Comparison of ENCODE assay signal across 8 mouse cellular contexts in genomic region chr9:31559506-31560225, GRCm38 (mm10).
DNase-seq lines count a peak whose midpoint lies in the region; ATAC-seq and TF ChIP-seq lines count a peak whose summit lies in the region.

No protein-coding gene starts in this region.

- no peaks in the 10 kb centered on the region for H3K79me2 ChIP-seq in MEL (ENCODE audit: control insufficient read depth, insufficient read depth, low read length, poor library complexity)

- DNase-seq in MEL (ENCODE audit: low read depth, low spot score): peak; percentile 78
- peak; percentile 21 for DNase-seq in cerebellum, adult 11-12 months
- peak; percentile 92 for DNase-seq in forebrain, postnatal 0 days
- DNase-seq in heart, postnatal 4 days: peak; percentile 76
- DNase-seq in layer of hippocampus, adult 8-10 months (ENCODE audit: low spot score in 2 of 2): peak; percentile 71 to 88
- DNase-seq in lung, adult 2 months: peak; percentile 54
- DNase-seq in thymus, postnatal 10 days (ENCODE audit: low spot score in 2 of 2): peak; percentile 28 to 63

- peak overlapping the region; percentile 51 for H3K4me2 ChIP-seq in forebrain, postnatal 0 days (ENCODE audit: low read depth)

- H3K27ac ChIP-seq in MEL (ENCODE audit: control insufficient read depth, low read depth, low read length): no peak overlapping the region
- H3K27ac ChIP-seq in forebrain, postnatal 0 days (ENCODE audit: low read depth, low read length): no peak overlapping the region
- peak overlapping the region; percentile 24; the same call in 1 of the 2 replicates for H3K27ac ChIP-seq in olfactory bulb, adult 2 months (ENCODE audit: insufficient read depth, low read depth, low read length)

- ATAC-seq in forebrain, postnatal 0 days: peak; percentile 94

- H3K4me1 ChIP-seq in MEL (ENCODE audit: control insufficient read depth in 1 of 2, insufficient read depth in 2 of 2, low read length in 2 of 2): no peaks in the 10 kb centered on the region
- H3K4me1 ChIP-seq in forebrain, postnatal 0 days (ENCODE audit: insufficient read depth): no peaks in the 10 kb centered on the region
- H3K4me1 ChIP-seq in lung, adult 2 months (ENCODE audit: control insufficient read depth, insufficient read depth, low read length): no peaks in the 10 kb centered on the region
- H3K4me1 ChIP-seq in olfactory bulb, adult 2 months (ENCODE audit: control insufficient read depth, insufficient read depth, low read length): 0 out of 2 replicates have a peak, but pooled peaks cover 4% of the 10 kb centered on the region

- H3K9ac ChIP-seq in MEL (ENCODE audit: control insufficient read depth, low read depth, low read length, poor library complexity, severe bottlenecking): no peak overlapping the region
- peak overlapping the region; percentile 48 for H3K9ac ChIP-seq in forebrain, postnatal 0 days

- H3K4me3 ChIP-seq in MEL (ENCODE audit: control insufficient read depth in 1 of 2, insufficient read depth in 1 of 2, low read depth in 2 of 2, low read length in 2 of 2): peak overlapping the region in 1 of 2 experiments; percentile 26; a peak in 1 of 4 replicates
- H3K4me3 ChIP-seq in forebrain, postnatal 0 days (ENCODE audit: low read depth, low read length): peak overlapping the region; percentile 30
- H3K4me3 ChIP-seq in lung, adult 2 months (replicated peaks; ENCODE audit: extremely low read depth, low read depth, low read length): no peak overlapping the region
- H3K4me3 ChIP-seq in olfactory bulb, adult 2 months (ENCODE audit: insufficient read depth, low read depth, low read length): peak overlapping the region; percentile 45

- no peaks in the 10 kb centered on the region for H3K36me3 ChIP-seq in MEL (ENCODE audit: control insufficient read depth in 1 of 2, insufficient read depth in 2 of 2, low read length in 2 of 2)
- H3K36me3 ChIP-seq in forebrain, postnatal 0 days (ENCODE audit: insufficient read depth): no peaks in the 10 kb centered on the region

- TF ChIP-seq CTCF in MEL (IDR thresholded peaks at IDR 0.05 in 2 of 3, conservative IDR thresholded peaks at IDR 0.05 in 1 of 3; ENCODE audit: control insufficient read depth in 1 of 3, insufficient read depth in 1 of 3, low read depth in 2 of 3, low read length in 3 of 3, poor library complexity in 1 of 3, severe bottlenecking in 1 of 3): peak in 2 of 3 experiments; percentile 83 to 86; a peak in 5 of 6 replicates
- peak; percentile 100 for TF ChIP-seq CTCF in forebrain, postnatal 0 days (IDR thresholded peaks at IDR 0.05; ENCODE audit: low read depth)
- peak; percentile 62 for TF ChIP-seq CTCF in lung, adult 2 months (IDR thresholded peaks at IDR 0.05; ENCODE audit: insufficient read depth, low read length)
- peak; percentile 52; the same call in 1 of the 2 replicates for TF ChIP-seq CTCF in olfactory bulb, adult 2 months (IDR thresholded peaks at IDR 0.05; ENCODE audit: insufficient read depth, low read depth, low read length)

- no peaks in the 10 kb centered on the region for H3K9me3 ChIP-seq in MEL (replicated peaks; ENCODE audit: insufficient read depth, low read length)
- no peaks in the 10 kb centered on the region for H3K9me3 ChIP-seq in forebrain, postnatal 0 days (ENCODE audit: low read length)

- WGBS in forebrain, postnatal 0 days: 32% methylated on average over 18 of the region's 18 CpGs
- 34% methylated on average over 18 of the region's 18 CpGs for WGBS in lung, adult 2 months
- 15% methylated on average over 18 of the region's 18 CpGs for WGBS in olfactory bulb, adult 2 months

- no peak for TF ChIP-seq EP300 in MEL (IDR thresholded peaks at IDR 0.05; ENCODE audit: low read depth in 1 of 2, low read length in 2 of 2)

- TF ChIP-seq RAD21 in MEL (IDR thresholded peaks at IDR 0.05; ENCODE audit: low read depth, low read length): peak; percentile 96

- peaks cover 0 to 1% of the 10 kb centered on the region in 2 experiments; a peak in 2 of 4 replicates for H3K27me3 ChIP-seq in MEL (ENCODE audit: control insufficient read depth in 1 of 2, insufficient read depth in 2 of 2, low read length in 2 of 2)
- no peaks in the 10 kb centered on the region for H3K27me3 ChIP-seq in forebrain, postnatal 0 days (ENCODE audit: insufficient read depth, low read length)

- no peak for TF ChIP-seq POLR2A in MEL (IDR thresholded peaks at IDR 0.05; ENCODE audit: control insufficient read depth in 1 of 2, insufficient read depth in 1 of 2, low read depth in 1 of 2, low read length in 2 of 2, poor library complexity in 1 of 2)
- no peak for TF ChIP-seq POLR2A in lung, adult 2 months (IDR thresholded peaks at IDR 0.05; ENCODE audit: borderline replicate concordance, extremely low read depth, low read depth, low read length)
- no peak for TF ChIP-seq POLR2A in olfactory bulb, adult 2 months (IDR thresholded peaks at IDR 0.05; ENCODE audit: insufficient read depth, low read depth, low read length)

TF ChIP-seq in MEL, 35 proteins besides CTCF, POLR2A, EP300 and RAD21:
- TF ChIP-seq ZC3H11A (IDR thresholded peaks at IDR 0.05; ENCODE audit: low read depth, low read length) (peak; percentile 90), JUND (IDR thresholded peaks at IDR 0.05; ENCODE audit: low read depth, low read length) (peak; percentile 80; the same call in 1 of the 2 replicates), ETS1 (IDR thresholded peaks at IDR 0.05; ENCODE audit: low read depth, low read length) (no peak), ELF1 (IDR thresholded peaks at IDR 0.05; ENCODE audit: low read depth, low read length) (peak; percentile 44; the same call in 1 of the 2 replicates), SIN3A (IDR thresholded peaks at IDR 0.05; ENCODE audit: low read length) (no peak), ZMIZ1 (IDR thresholded peaks at IDR 0.05; ENCODE audit: low read depth, low read length) (no peak), ZNF384 (IDR thresholded peaks at IDR 0.05; ENCODE audit: low read depth, low read length) (no peak), NRF1 (IDR thresholded peaks at IDR 0.05; ENCODE audit: insufficient read depth, low read depth, low read length, poor library complexity, severe bottlenecking) (peak; percentile 15; the same call in 1 of the 2 replicates), SMC3 (IDR thresholded peaks at IDR 0.05; ENCODE audit: low read depth, low read length) (peak; percentile 98), POLR2AphosphoS2 (IDR thresholded peaks at IDR 0.05; ENCODE audit: low read length) (no peak)
TF ChIP-seq in MEL: peak in this region for 5.

Comparison
In these comparisons a context has a peak if more than half of its experiments do, and no peak if none do; other contexts are left out.
1. DNase-seq: peak in every context shown above with its lines; median percentile 92 in forebrain, postnatal 0 days; 80 in layer of hippocampus, adult 8-10 months; 78 in MEL; 76 in heart, postnatal 4 days; 54 in lung, adult 2 months; 46 in thymus, postnatal 10 days; 21 in cerebellum, adult 11-12 months.